Mouse (Mus musculus) myocyte (in vitro differentiated cells): ENCODE results near the gene Ccr10.

Experiments
- CEBPB ChIP-seq: IDR thresholded peaks from 2 replicates; pipeline ENCODE4 v1.6.1; 2011; ENCODE audit warnings: mild to moderate bottlenecking, moderate library complexity; ENCODE audit not compliant: poor library complexity, insufficient read depth, severe bottlenecking
- E2F4 ChIP-seq: IDR thresholded peaks from one replicate; pipeline ENCODE4 v1.6.1; 2011; ENCODE audit warnings: mild to moderate bottlenecking, control low read depth, moderate library complexity; ENCODE audit not compliant: insufficient read depth
- MAX ChIP-seq: IDR thresholded peaks from one replicate; pipeline ENCODE4 v1.6.1; 2011; ENCODE audit warnings: low read depth, mild to moderate bottlenecking, control low read depth
- MYOD1 ChIP-seq, 3 experiments: IDR thresholded peaks; one replicate each; pipeline ENCODE4 v1.6.1; 2011; ENCODE audit warnings: control low read depth in 2 of 3, low read depth in 2 of 3, mild to moderate bottlenecking in 2 of 3, moderate library complexity in 1 of 3; ENCODE audit not compliant: insufficient read length in 2 of 3, control insufficient read depth in 1 of 3
- MYOG ChIP-seq, 3 experiments: IDR thresholded peaks; one replicate each; pipeline ENCODE4 v1.6.1; 2011; ENCODE audit warnings: control low read depth in 2 of 3, low read depth in 2 of 3, mild to moderate bottlenecking in 2 of 3; ENCODE audit not compliant: insufficient read length in 2 of 3, control insufficient read depth in 1 of 3, insufficient read depth in 1 of 3
- POLR2A ChIP-seq: IDR thresholded peaks from one replicate; pipeline ENCODE4 v1.6.1; 2011; ENCODE audit warnings: low read depth, mild to moderate bottlenecking, control low read depth, moderate library complexity; ENCODE audit not compliant: insufficient read length
- REST ChIP-seq: IDR thresholded peaks from one replicate; pipeline ENCODE4 v1.6.1; 2011; ENCODE audit warnings: mild to moderate bottlenecking, control low read depth, moderate library complexity; ENCODE audit not compliant: insufficient read depth, insufficient read length
- TCF12 ChIP-seq: IDR thresholded peaks from one replicate; pipeline ENCODE4 v1.6.1; 2011; ENCODE audit warnings: mild to moderate bottlenecking, control low read depth; ENCODE audit not compliant: poor library complexity, insufficient read depth, severe bottlenecking
- USF1 ChIP-seq: IDR thresholded peaks from one replicate; pipeline ENCODE4 v1.6.1; 2011; ENCODE audit warnings: low read depth, mild to moderate bottlenecking, control low read depth, moderate library complexity

DNA sequence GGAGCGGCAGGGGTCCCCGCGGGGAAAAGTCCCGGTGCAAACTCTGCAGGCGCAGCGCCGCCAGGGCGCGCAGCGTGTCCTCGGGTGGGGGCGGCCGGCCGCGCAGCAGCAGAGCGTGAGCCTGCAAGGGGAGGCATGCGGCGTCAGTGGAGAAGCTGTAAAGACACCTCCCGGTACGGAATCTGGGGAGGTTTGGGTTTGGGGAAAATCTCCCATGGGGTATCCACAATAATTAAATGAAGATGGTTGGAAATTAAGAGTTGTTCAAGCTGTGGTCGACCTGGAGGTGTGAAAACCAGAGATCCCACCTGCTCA, 10.9 kb downstream of the Ccr10 start:
- TF ChIP-seq POLR2A: no peak
- TF ChIP-seq MYOD1 (IDR thresholded peaks at IDR 0.05; ENCODE audit: control insufficient read depth in 1 of 3, insufficient read length in 2 of 3, low read depth in 2 of 3): no peak
- no peak for TF ChIP-seq REST
- no peak for TF ChIP-seq E2F4
- no peak for TF ChIP-seq TCF12
- TF ChIP-seq MAX: no peak
- TF ChIP-seq MYOG (IDR thresholded peaks at IDR 0.05; ENCODE audit: control insufficient read depth in 1 of 3, insufficient read depth in 1 of 3, insufficient read length in 2 of 3, low read depth in 2 of 3): no peak
- no peak for TF ChIP-seq USF1
- TF ChIP-seq CEBPB: no peak
